Mouse (Mus musculus) left cerebral cortex, adult 8-10 months (tissue): Measurements from ENCODE around the gene Kpna1. TPM values are rescaled to one million over a fixed set of nuclear protein-coding genes. Genes with fewer than 3 reads are reported as not detected.

Experiments
- DNase-seq, 2 experiments: peaks; one replicate each; pipeline ENCODE4 v3.0.0; 2022; ENCODE audit warnings: low spot score in 2 of 2
- total RNA-seq, 4 experiments: library from RNA; stranded (reverse); gene quantifications; 2 replicates each; pipeline ENCODE4 v1.2.4; 2022

The Kpna1 gene
- total RNA-seq, 4 experiments from 2014 or later = 128 to 143 (median 130) TPM

DNA sequence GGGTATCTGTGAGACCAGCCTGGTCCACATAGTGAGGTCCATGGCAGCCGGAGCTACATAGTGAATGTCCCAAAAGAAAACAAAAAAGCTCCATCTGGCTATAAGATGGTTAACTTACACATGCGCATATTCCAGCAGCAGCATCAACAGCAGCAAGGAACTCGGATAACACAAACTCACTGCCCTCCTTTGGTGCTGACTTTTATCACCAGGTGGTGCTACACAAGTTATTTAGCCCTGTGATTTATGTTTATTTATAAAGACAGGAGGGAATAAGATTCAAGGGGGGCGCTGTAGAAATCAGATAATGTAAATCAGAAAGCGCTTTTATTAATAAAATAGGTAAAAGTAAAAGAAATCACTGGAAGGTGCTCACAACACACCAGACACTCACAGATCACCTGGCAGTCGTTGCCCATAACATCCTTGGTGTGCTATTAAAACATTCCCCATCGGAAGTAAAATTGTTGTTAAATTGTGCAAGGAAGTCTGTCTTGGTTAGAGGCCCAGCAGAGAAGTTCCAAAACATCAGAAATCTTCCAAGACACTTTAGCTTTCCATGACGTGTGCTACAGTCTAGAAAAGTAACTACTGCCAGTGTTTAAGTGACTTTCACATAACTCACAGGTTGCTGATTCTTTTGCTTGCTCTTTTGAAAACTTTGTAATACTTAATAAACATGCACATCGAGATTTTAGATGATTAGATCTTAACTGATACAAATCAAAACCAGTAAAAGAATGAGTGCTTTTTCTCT lies 91.4 kb downstream of the Kpna1 start:
- DNase-seq = no peak

DNA sequence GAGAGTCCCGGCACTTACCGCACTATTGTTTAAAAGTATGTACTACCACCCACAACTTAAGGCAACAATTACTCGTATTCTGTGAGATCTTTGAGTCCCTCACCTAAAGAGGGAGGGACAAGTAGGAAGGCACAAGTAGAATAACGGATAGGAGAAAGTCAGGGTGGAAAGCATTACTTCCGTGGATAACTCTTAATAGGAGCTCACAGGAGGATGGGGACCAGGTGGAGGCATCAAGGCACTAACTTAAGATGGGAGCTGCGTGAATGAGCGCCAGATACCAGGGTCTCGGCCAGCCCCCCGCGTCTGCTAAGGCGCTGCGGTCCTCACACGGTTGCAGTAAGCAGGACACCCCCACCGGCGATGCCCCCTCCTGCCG lies 92.5 kb downstream of the Kpna1 start:
- DNase-seq = no peak

DNA sequence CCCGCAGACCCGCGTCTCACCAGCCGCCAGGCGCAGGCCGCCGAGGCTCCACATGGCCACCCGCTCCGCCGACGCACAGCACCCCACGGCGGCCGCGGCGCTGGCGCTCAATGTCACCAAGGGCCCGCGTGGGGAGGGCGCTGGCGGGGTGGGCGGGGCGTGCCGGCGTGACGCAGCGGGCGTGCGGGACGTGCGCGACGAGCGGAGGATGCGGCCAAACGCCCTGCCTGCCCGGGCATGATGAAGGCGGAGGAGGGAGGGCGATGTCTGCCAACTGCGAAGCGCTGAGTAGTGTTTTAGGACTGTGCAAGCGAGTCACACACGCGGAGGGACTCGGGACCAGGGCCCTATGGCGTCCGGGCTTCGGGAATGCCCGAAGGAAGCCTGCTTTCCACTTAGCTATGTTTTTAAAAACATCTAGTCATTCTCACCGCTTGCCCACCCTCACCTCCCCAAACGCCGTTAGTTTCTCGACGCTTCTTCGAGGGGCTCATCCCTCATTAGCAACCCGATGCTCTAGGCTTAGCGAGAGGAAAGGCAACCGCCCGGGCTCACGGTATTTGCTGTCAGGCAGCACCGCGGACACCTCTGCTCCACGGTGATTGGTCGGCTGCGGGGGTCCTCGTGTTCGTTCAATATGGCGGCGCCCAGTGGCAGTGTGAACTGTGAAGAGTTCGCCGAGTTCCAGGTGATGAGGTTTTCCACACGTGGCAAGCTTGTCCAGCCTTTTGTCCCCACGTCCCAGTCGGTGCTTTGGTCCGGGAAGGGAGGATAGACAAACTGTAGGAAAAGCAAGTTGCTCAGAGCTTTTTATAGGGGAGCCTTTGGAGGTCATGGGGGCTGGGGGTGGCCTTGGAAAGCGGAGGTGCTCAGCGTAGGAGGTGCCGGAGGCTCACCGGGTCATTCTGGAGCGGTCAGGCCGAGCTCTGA lies 93.2 kb downstream of the Kpna1 start, which contains the start of the genes Fam162a and Ccdc58:
TSS of gene Fam162a (minus strand) at position 145 of the 930 bp plus-strand sequence.
TSS of gene Ccdc58 (plus strand) at position 236 of the 930 bp plus-strand sequence.
- DNase-seq = peak; percentile 88 to 91

GRCm38 (mm10) chr16:36072410-36073011 lies 94.0 kb downstream of the Kpna1 start:
- no peak for DNase-seq

DNA sequence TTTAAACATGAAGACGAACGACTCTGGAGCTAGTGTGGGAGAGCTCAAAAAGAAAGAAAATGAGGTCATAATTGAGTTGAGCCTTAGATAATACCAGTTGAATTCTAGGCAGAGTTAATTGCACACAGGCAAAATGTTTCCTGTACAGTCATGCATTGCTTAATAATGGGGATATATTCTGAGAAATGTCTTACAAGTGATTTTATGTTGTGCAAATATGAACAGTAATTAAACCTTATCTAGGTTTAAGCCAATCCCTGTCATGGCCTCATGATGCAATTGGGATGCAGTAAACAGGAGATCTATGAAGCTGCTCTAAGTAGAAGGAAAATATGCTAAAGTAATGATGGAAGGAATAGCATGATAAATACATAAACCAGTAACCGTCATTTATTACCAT lies 96.2 kb downstream of the Kpna1 start:
- DNase-seq = no peak

DNA sequence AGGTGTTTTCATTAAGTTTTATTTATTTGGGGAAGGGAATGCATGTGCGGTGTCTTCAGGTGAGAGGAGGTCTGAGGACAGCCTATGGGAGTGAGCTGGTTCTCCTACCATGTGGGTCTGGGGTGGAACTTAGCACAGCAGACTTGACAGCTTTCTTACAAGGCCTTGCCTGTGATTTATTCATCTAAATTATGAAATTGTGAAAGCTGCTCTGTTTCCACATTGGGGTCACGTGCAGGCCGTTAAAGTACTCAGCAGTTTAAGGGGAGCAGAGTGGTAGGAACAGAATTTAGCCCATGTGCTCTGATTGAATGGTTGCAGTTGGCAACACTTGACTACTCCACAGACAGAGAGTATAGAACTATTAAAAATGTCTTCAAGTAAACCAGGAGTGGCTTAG lies 101.4 kb downstream of the Kpna1 start:
- DNase-seq = no peak

Other genes with a start within 250 kb of the Kpna1 start
- 10 to 100 TPM; 65.2 to 71.3 (median 70.6) TPM for gene Dirc2, start 209.4 kb upstream of the Kpna1 start, total RNA-seq
- gene Hspbap1, start 208.4 kb upstream of the Kpna1 start, total RNA-seq = 1 to 10 TPM; 6.4 to 7.5 (median 6.9) TPM
- 1 to 10 TPM; 1.5 to 3.2 (median 2.4) TPM for gene Parp14, start 107.2 kb upstream of the Kpna1 start, total RNA-seq
- 1 to 10 TPM; 2.9 to 4.9 (median 3.9) TPM for gene Parp9, start 40.3 kb upstream of the Kpna1 start, total RNA-seq
- gene Dtx3l, start 39.6 kb upstream of the Kpna1 start, total RNA-seq = 1 to 10 TPM; 4.7 to 5.7 (median 5.2) TPM
- gene Wdr5b, start 62.4 kb downstream of the Kpna1 start, total RNA-seq = 1 to 10 TPM; 4.4 to 5.3 (median 5.1) TPM
- 10 to 100 TPM; 51.3 to 65.8 (median 62.1) TPM for gene Fam162a, start 92.8 kb downstream of the Kpna1 start, total RNA-seq
- gene Ccdc58, start 92.9 kb downstream of the Kpna1 start, total RNA-seq = 10 to 100 TPM; 15.4 to 22.0 (median 19.1) TPM
- gene Csta1, start 152.5 kb downstream of the Kpna1 start, total RNA-seq = not detected
- not detected for gene Stfa2l1, start 178.1 kb downstream of the Kpna1 start, total RNA-seq
- gene Gm5483, start 205.5 kb downstream of the Kpna1 start, total RNA-seq = not detected
- gene Gm5416, start 231.7 kb downstream of the Kpna1 start, total RNA-seq = not detected
- gene 2010005H15Rik, start 242.7 kb downstream of the Kpna1 start, total RNA-seq = not detected